Mouse (Mus musculus): Measurements from ENCODE around the gene Olfr1359. TPM values are rescaled to one million over a fixed set of nuclear protein-coding genes. Genes with fewer than 3 reads are reported as not detected.
A peak's percentile ranks its signal among the peaks of the same experiment; 100 is the strongest.
"Not testable (repeated sequence)": the region's sequence is repeated elsewhere in the genome, so short reads cannot be mapped to it uniquely, and the experiment has no call there.

Olfr1359 gene
- not detected for total RNA-seq (2022)

GRCm38 (mm10) chr13:21697811-21698210 is at the start of gene Olfr1359:
TSS of gene Olfr1359 (plus strand) at chr13:21698111.
- DNase-seq (ENCODE audit: low spot score): no peak

- no peak for DNase-seq (ENCODE audit: low spot score)
Observed at GRCm38 (mm10) chr13:21663286-21663685, 34.6 kb upstream of the Olfr1359 start, which contains the start of gene Olfr1361. TSS of gene Olfr1361 (minus strand) at chr13:21663386.

GRCm38 (mm10) chr13:21677305-21677704 is 20.6 kb upstream of the Olfr1359 start, which contains the start of gene Olfr1360:
TSS of gene Olfr1360 (minus strand) at chr13:21677405.
- DNase-seq (ENCODE audit: low spot score): no peak

- no peak for DNase-seq (ENCODE audit: low spot score)
Observed at GRCm38 (mm10) chr13:21706669-21707068, 8.8 kb downstream of the Olfr1359 start.

- peak; percentile 91 for DNase-seq (ENCODE audit: low spot score)
Observed at GRCm38 (mm10) chr13:21710031-21710711, 12.3 kb downstream of the Olfr1359 start.

- peak; percentile 86 for DNase-seq (ENCODE audit: low spot score)
Observed at GRCm38 (mm10) chr13:21710821-21711525, 13.1 kb downstream of the Olfr1359 start.

- DNase-seq (ENCODE audit: low spot score): no peak
Observed at GRCm38 (mm10) chr13:21711698-21712097, 13.8 kb downstream of the Olfr1359 start.

- DNase-seq (ENCODE audit: low spot score): peak; percentile 65
Observed at GRCm38 (mm10) chr13:21714725-21715124, 16.8 kb downstream of the Olfr1359 start.

GRCm38 (mm10) chr13:21715131-21715863 is 17.4 kb downstream of the Olfr1359 start:
- no peak for DNase-seq (ENCODE audit: low spot score)

- DNase-seq (ENCODE audit: low spot score): peak; percentile 90
Observed at GRCm38 (mm10) chr13:21715864-21716539, 18.1 kb downstream of the Olfr1359 start, which contains the start of the genes Hist1h2bl and Hist1h2ai. TSS of gene Hist1h2bl (minus strand) at chr13:21716143. TSS of gene Hist1h2ai (plus strand) at chr13:21716422.

- peak; percentile 15 for DNase-seq (ENCODE audit: low spot score)
Observed at GRCm38 (mm10) chr13:21716540-21717391, 18.9 kb downstream of the Olfr1359 start.

- peak; percentile 85 for DNase-seq (ENCODE audit: low spot score)
Observed at GRCm38 (mm10) chr13:21717397-21718357, 19.8 kb downstream of the Olfr1359 start, which contains the start of gene Hist1h3h. TSS of gene Hist1h3h (plus strand) at chr13:21717659.

- DNase-seq (ENCODE audit: low spot score): no peak
Observed at GRCm38 (mm10) chr13:21718381-21719080, 20.6 kb downstream of the Olfr1359 start.

GRCm38 (mm10) chr13:21721107-21721756 is 23.3 kb downstream of the Olfr1359 start:
- DNase-seq (ENCODE audit: low spot score): not testable (repeated sequence)

GRCm38 (mm10) chr13:21721757-21722372 is 24.0 kb downstream of the Olfr1359 start, which contains the start of gene Hist1h2bm:
TSS of gene Hist1h2bm (plus strand) at chr13:21722044.
- peak; percentile 91 for DNase-seq (ENCODE audit: low spot score)

GRCm38 (mm10) chr13:21722373-21722925 is 24.5 kb downstream of the Olfr1359 start:
- DNase-seq (ENCODE audit: low spot score): no peak
